In genomic region chrX:75372666-75373425, GRCm38 (mm10) we compare ENCODE assay signal across 15 mouse cellular contexts. TPM values are rescaled to one million over a fixed set of nuclear protein-coding genes. Genes with fewer than 3 reads are reported as not detected.
DNase-seq lines count a peak whose midpoint lies in the region; ATAC-seq and TF ChIP-seq lines count a peak whose summit lies in the region.
"Had no signal": no experiment of that assay in that cellular context is flagged by ENCODE, and none has a peak within 500 bp of the region (broad histone marks: within the 10 kb centered on the region; RNA-seq: fewer than 3 reads in every experiment).

No protein-coding gene starts in this region.

- TF ChIP-seq RAD21 in MEL (IDR thresholded peaks at IDR 0.05; ENCODE audit: low read depth, low read length), result no peak

- TF ChIP-seq EP300 in MEL (IDR thresholded peaks at IDR 0.05; ENCODE audit: low read depth in 1 of 2, low read length in 2 of 2), result peak in 1 of 2 experiments; percentile 11; a peak in 1 of 4 replicates
- TF ChIP-seq EP300 in lung, postnatal 0 days (IDR thresholded peaks at IDR 0.05), result peak; percentile 15; the same call in 1 of the 2 replicates

- H3K79me2 ChIP-seq in MEL (ENCODE audit: control insufficient read depth, insufficient read depth, low read length, poor library complexity), result no peaks in the 10 kb centered on the region

- H3K4me2 ChIP-seq in heart, embryonic 11.5 days, result no peak overlapping the region
- H3K4me2 ChIP-seq in lung, postnatal 0 days (replicated peaks; ENCODE audit: low read depth, low read length), result no peak overlapping the region
- no peak overlapping the region for H3K4me2 ChIP-seq in forebrain, embryonic 15.5 days (replicated peaks)
- H3K4me2 ChIP-seq: embryonic facial prominence, embryonic 13.5 days; liver, embryonic 11.5 days; midbrain, embryonic 13.5 days had no signal

- H3K9ac ChIP-seq in heart, embryonic 11.5 days (ENCODE audit: low read depth, low read length), result no peak overlapping the region
- no peak overlapping the region for H3K9ac ChIP-seq in MEL (ENCODE audit: control insufficient read depth, low read depth, low read length, poor library complexity, severe bottlenecking)
- H3K9ac ChIP-seq in lung, postnatal 0 days (replicated peaks; ENCODE audit: low read depth), result no peak overlapping the region
- no peak overlapping the region for H3K9ac ChIP-seq in forebrain, embryonic 15.5 days (replicated peaks)
- H3K9ac ChIP-seq: embryonic facial prominence, embryonic 13.5 days; midbrain, embryonic 13.5 days had no signal

- DNase-seq in heart, adult 8-10 months (ENCODE audit: low spot score), result peak; percentile 58
- DNase-seq in kidney, postnatal 14 days, result peak; percentile 59
- no peak for DNase-seq in kidney, adult 11 months
- peak; percentile 14 for DNase-seq in MEL (ENCODE audit: low read depth, low spot score)
- peak; percentile 62 for DNase-seq in lung, postnatal 0 days (ENCODE audit: low spot score)
- DNase-seq: cerebellum, adult 18-20 months; gastrocnemius, postnatal 36 days; thymus, postnatal 4 days had no signal

- no peaks in the 10 kb centered on the region for H3K27me3 ChIP-seq in heart, embryonic 11.5 days (ENCODE audit: control insufficient read depth, insufficient read depth, low read length)
- H3K27me3 ChIP-seq in MEL (ENCODE audit: control insufficient read depth in 1 of 2, insufficient read depth in 2 of 2, low read length in 2 of 2), result no peaks in the 10 kb centered on the region
- no peaks in the 10 kb centered on the region for H3K27me3 ChIP-seq in lung, postnatal 0 days (replicated peaks; ENCODE audit: insufficient read depth, low read length)
- H3K27me3 ChIP-seq in forebrain, embryonic 15.5 days, result no peaks in the 10 kb centered on the region
- H3K27me3 ChIP-seq: embryonic facial prominence, embryonic 13.5 days; midbrain, embryonic 13.5 days had no signal

- H3K4me1 ChIP-seq in heart, embryonic 11.5 days (ENCODE audit: control insufficient read depth, insufficient read depth, low read length), result no peaks in the 10 kb centered on the region
- H3K4me1 ChIP-seq in MEL (ENCODE audit: control insufficient read depth in 1 of 2, insufficient read depth in 2 of 2, low read length in 2 of 2), result peaks cover 9 to 11% of the 10 kb centered on the region in 2 experiments
- H3K4me1 ChIP-seq in lung, postnatal 0 days (ENCODE audit: insufficient read depth, low read depth, low read length), result no peaks in the 10 kb centered on the region
- H3K4me1 ChIP-seq in forebrain, embryonic 15.5 days, result no peaks in the 10 kb centered on the region
- H3K4me1 ChIP-seq: embryonic facial prominence, embryonic 13.5 days; hindbrain, embryonic 10.5 days; midbrain, embryonic 13.5 days had no signal

- no peak overlapping the region for H3K27ac ChIP-seq in heart, embryonic 11.5 days (ENCODE audit: low read depth, low read length)
- no peak overlapping the region for H3K27ac ChIP-seq in MEL (ENCODE audit: control insufficient read depth, low read depth, low read length)
- H3K27ac ChIP-seq in lung, postnatal 0 days (ENCODE audit: low read length), result no peak overlapping the region
- H3K27ac ChIP-seq in forebrain, embryonic 15.5 days (replicated peaks), result no peak overlapping the region
- H3K27ac ChIP-seq: embryonic facial prominence, embryonic 13.5 days; hindbrain, embryonic 10.5 days; midbrain, embryonic 13.5 days had no signal

- H3K9me3 ChIP-seq in heart, embryonic 11.5 days (replicated peaks; ENCODE audit: control insufficient read depth, low read length), result no peaks in the 10 kb centered on the region
- H3K9me3 ChIP-seq in MEL (replicated peaks; ENCODE audit: insufficient read depth, low read length), result no peaks in the 10 kb centered on the region
- no peaks in the 10 kb centered on the region for H3K9me3 ChIP-seq in lung, postnatal 0 days (ENCODE audit: low read length)
- no peaks in the 10 kb centered on the region for H3K9me3 ChIP-seq in forebrain, embryonic 15.5 days
- H3K9me3 ChIP-seq: embryonic facial prominence, embryonic 13.5 days; hindbrain, embryonic 10.5 days; midbrain, embryonic 13.5 days had no signal

- H3K4me3 ChIP-seq in heart, embryonic 11.5 days (ENCODE audit: low read depth, low read length), result no peak overlapping the region
- no peak overlapping the region for H3K4me3 ChIP-seq in MEL (ENCODE audit: control insufficient read depth in 1 of 2, insufficient read depth in 1 of 2, low read depth in 2 of 2, low read length in 2 of 2)
- H3K4me3 ChIP-seq in lung, postnatal 0 days (ENCODE audit: low read depth, low read length), result no peak overlapping the region
- H3K4me3 ChIP-seq in forebrain, embryonic 15.5 days, result no peak overlapping the region
- H3K4me3 ChIP-seq: embryonic facial prominence, embryonic 13.5 days; hindbrain, embryonic 10.5 days; midbrain, embryonic 13.5 days; myocyte had no signal

- no peak for TF ChIP-seq POLR2A in MEL (IDR thresholded peaks at IDR 0.05; ENCODE audit: control insufficient read depth in 1 of 2, insufficient read depth in 1 of 2, low read depth in 1 of 2, low read length in 2 of 2, poor library complexity in 1 of 2)

- ATAC-seq in heart, embryonic 11.5 days (replicated peaks; ENCODE audit: insufficient number of reproducible peaks, low FRiP score, low TSS enrichment), result no peak
- peak; percentile 43; the same call in 1 of the 2 replicates for ATAC-seq in lung, postnatal 0 days
- no peak for ATAC-seq in forebrain, embryonic 15.5 days (replicated peaks)
- ATAC-seq: midbrain, embryonic 13.5 days had no signal

- TF ChIP-seq CTCF in MEL (IDR thresholded peaks at IDR 0.05 in 2 of 3, conservative IDR thresholded peaks at IDR 0.05 in 1 of 3; ENCODE audit: control insufficient read depth in 1 of 3, insufficient read depth in 1 of 3, low read depth in 2 of 3, low read length in 3 of 3, poor library complexity in 1 of 3, severe bottlenecking in 1 of 3), result no peak
- TF ChIP-seq CTCF in lung, postnatal 0 days (IDR thresholded peaks at IDR 0.05), result no peak

- WGBS in heart, embryonic 11.5 days (ENCODE audit: insufficient replicate concordance), result 61% methylated on average over 2 of the region's 2 CpGs
- 32% methylated on average over 2 of the region's 2 CpGs for WGBS in lung, postnatal 0 days
- WGBS in forebrain, embryonic 15.5 days, result 80% methylated on average over 2 of the region's 2 CpGs

- no peaks in the 10 kb centered on the region for H3K36me3 ChIP-seq in heart, embryonic 11.5 days (ENCODE audit: control insufficient read depth, insufficient read depth, low read length)
- peaks cover 0 to 17% of the 10 kb centered on the region in 2 experiments; a peak in 2 of 4 replicates for H3K36me3 ChIP-seq in MEL (ENCODE audit: control insufficient read depth in 1 of 2, insufficient read depth in 2 of 2, low read length in 2 of 2)
- H3K36me3 ChIP-seq in lung, postnatal 0 days (ENCODE audit: insufficient read depth, low read length), result no peaks in the 10 kb centered on the region
- no peaks in the 10 kb centered on the region for H3K36me3 ChIP-seq in forebrain, embryonic 15.5 days
- H3K36me3 ChIP-seq: embryonic facial prominence, embryonic 13.5 days; hindbrain, embryonic 10.5 days; midbrain, embryonic 13.5 days had no signal

RNA-seq across cellular contexts. Expression of gene Fundc2, which starts 9.4 kb away (rescaled TPM):
- total RNA-seq in heart, adult 8-10 months (2022), result 100 to 1,000 TPM; 187 to 194 (median 190) TPM
- 69.9 and 71.3 TPM in 2 replicates for polyA plus RNA-seq in heart, embryonic 11.5 days (2014; fragmentation: Nextera tagmentation; extraction: Ambion mirVana)
- total RNA-seq in MEL (2012; rRNA removed), result 17.0 and 18.0 TPM in 2 replicates
- polyA plus RNA-seq in MEL (2012; ENCODE audit: insufficient read depth in 1 of 2, insufficient read length in 2 of 2, low read depth in 1 of 2, low replicate concordance in 2 of 2, missing spikeins in 1 of 2), result 10 to 100 TPM in 1 of 2 experiments, not detected in 1; 41.5 TPM
- polyA plus RNA-seq in lung, postnatal 0 days (2015; fragmentation: Nextera tagmentation; extraction: Ambion mirVana), result 40.1 and 47.3 TPM in 2 replicates
- polyA plus RNA-seq in forebrain, embryonic 15.5 days (2015; fragmentation: Nextera tagmentation; extraction: Ambion mirVana), result 28.3 and 31.9 TPM in 2 replicates

RNA-seq across cellular contexts. Expression of gene F8, which starts 9.6 kb away (rescaled TPM):
- 1 to 10 TPM; 1.0 to 1.7 (median 1.3) TPM for total RNA-seq in heart, adult 8-10 months (2022)
- 1.4 and 2.5 TPM in 2 replicates for polyA plus RNA-seq in heart, embryonic 11.5 days (2014; fragmentation: Nextera tagmentation; extraction: Ambion mirVana)
- 0.65 and 1.1 TPM in 2 replicates for total RNA-seq in MEL (2012; rRNA removed)
- polyA plus RNA-seq in MEL (2012; ENCODE audit: insufficient read depth in 1 of 2, insufficient read length in 2 of 2, low read depth in 1 of 2, low replicate concordance in 2 of 2, missing spikeins in 1 of 2), result under 1 TPM in 1 of 2 experiments, not detected in 1; 0.67 TPM
- polyA plus RNA-seq in lung, postnatal 0 days (2015; fragmentation: Nextera tagmentation; extraction: Ambion mirVana), result 1.0 and 1.3 TPM in 2 replicates
- 1.00 and 1.2 TPM in 2 replicates for polyA plus RNA-seq in forebrain, embryonic 15.5 days (2015; fragmentation: Nextera tagmentation; extraction: Ambion mirVana)

RNA-seq across cellular contexts. Expression of gene Cmc4, which starts 43.5 kb away (rescaled TPM):
- total RNA-seq in heart, adult 8-10 months (2022), result 1 to 10 TPM; 7.6 to 9.7 (median 8.6) TPM
- 15.8 and 18.7 TPM in 2 replicates for polyA plus RNA-seq in heart, embryonic 11.5 days (2014; fragmentation: Nextera tagmentation; extraction: Ambion mirVana)
- 10.6 and 11.9 TPM in 2 replicates for total RNA-seq in MEL (2012; rRNA removed)
- polyA plus RNA-seq in MEL (2012; ENCODE audit: insufficient read depth in 1 of 2, insufficient read length in 2 of 2, low read depth in 1 of 2, low replicate concordance in 2 of 2, missing spikeins in 1 of 2), result 10 to 100 TPM in 1 of 2 experiments, not detected in 1; 10.7 TPM
- polyA plus RNA-seq in lung, postnatal 0 days (2015; fragmentation: Nextera tagmentation; extraction: Ambion mirVana), result 18.5 and 23.4 TPM in 2 replicates
- polyA plus RNA-seq in forebrain, embryonic 15.5 days (2015; fragmentation: Nextera tagmentation; extraction: Ambion mirVana), result 22.0 and 28.6 TPM in 2 replicates

RNA-seq across cellular contexts. Expression of gene Mtcp1, which starts 43.5 kb away (rescaled TPM):
- 1 to 10 TPM; 2.2 to 3.9 (median 3.3) TPM for total RNA-seq in heart, adult 8-10 months (2022)
- polyA plus RNA-seq in heart, embryonic 11.5 days (2014; fragmentation: Nextera tagmentation; extraction: Ambion mirVana), result 7.0 and 8.3 TPM in 2 replicates
- 4.3 TPM in 2 replicates for total RNA-seq in MEL (2012; rRNA removed)
- 1 to 10 TPM in 1 of 2 experiments, not detected in 1; 7.6 TPM for polyA plus RNA-seq in MEL (2012; ENCODE audit: insufficient read depth in 1 of 2, insufficient read length in 2 of 2, low read depth in 1 of 2, low replicate concordance in 2 of 2, missing spikeins in 1 of 2)
- 5.0 and 5.5 TPM in 2 replicates for polyA plus RNA-seq in lung, postnatal 0 days (2015; fragmentation: Nextera tagmentation; extraction: Ambion mirVana)
- 9.2 and 9.4 TPM in 2 replicates for polyA plus RNA-seq in forebrain, embryonic 15.5 days (2015; fragmentation: Nextera tagmentation; extraction: Ambion mirVana)

RNA-seq across cellular contexts. Expression of gene Brcc3, which starts 43.6 kb away (rescaled TPM):
- 10 to 100 TPM; 23.7 to 31.5 (median 27.1) TPM for total RNA-seq in heart, adult 8-10 months (2022)
- 51.8 and 53.1 TPM in 2 replicates for polyA plus RNA-seq in heart, embryonic 11.5 days (2014; fragmentation: Nextera tagmentation; extraction: Ambion mirVana)
- total RNA-seq in MEL (2012; rRNA removed), result 18.4 and 18.6 TPM in 2 replicates
- polyA plus RNA-seq in MEL (2012; ENCODE audit: insufficient read depth in 1 of 2, insufficient read length in 2 of 2, low read depth in 1 of 2, low replicate concordance in 2 of 2, missing spikeins in 1 of 2), result 10 to 100 TPM in 1 of 2 experiments, not detected in 1; 51.7 TPM
- 27.9 and 30.0 TPM in 2 replicates for polyA plus RNA-seq in lung, postnatal 0 days (2015; fragmentation: Nextera tagmentation; extraction: Ambion mirVana)
- polyA plus RNA-seq in forebrain, embryonic 15.5 days (2015; fragmentation: Nextera tagmentation; extraction: Ambion mirVana), result 61.0 and 61.5 TPM in 2 replicates
